Mouse (Mus musculus): ENCODE data around the gene Aldh3a2. TPM values are rescaled to one million over a fixed set of nuclear protein-coding genes. Genes with fewer than 3 reads are reported as not detected.
A peak's percentile ranks its signal among the peaks of the same experiment; 100 is the strongest.

Gene Aldh3a2
- polyA plus RNA-seq, 1 experiment from 2014 or later: 16.7 TPM

DNA sequence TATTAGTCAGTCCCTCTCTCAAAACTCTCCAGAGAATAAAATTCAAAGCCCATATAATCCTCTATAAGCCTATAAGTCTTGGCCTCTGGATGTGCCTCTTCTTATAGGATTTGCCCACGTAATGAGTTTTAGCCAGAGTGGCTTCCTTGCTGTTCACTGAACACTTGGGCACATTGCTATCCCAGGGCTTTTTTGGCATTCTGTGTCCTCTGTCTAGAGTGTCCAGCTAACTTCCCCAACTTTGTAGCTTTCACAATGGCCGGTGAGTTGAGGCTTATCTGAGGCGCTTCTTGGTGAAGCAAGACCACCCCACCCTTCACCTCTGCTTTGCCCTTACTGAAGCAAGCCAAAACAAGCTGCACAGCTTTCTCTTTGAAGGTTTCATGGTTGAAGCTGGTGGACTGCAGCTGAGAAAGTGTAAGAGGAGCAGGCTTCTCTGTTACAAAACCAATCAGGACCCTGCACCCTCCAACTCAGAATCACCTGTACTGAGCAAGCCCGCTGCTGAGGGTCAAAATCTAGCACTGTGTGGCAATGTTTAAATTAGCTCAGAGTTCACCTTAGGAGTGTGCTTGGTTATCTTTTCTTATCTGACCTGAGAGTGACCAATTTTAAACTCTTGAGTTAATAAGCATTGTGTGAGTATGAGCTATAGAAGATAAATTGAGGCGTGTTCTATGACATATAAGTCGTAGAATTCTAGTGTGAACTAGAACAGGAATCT is 1.5 kb upstream of the Aldh3a2 start:
- H3K27ac ChIP-seq (replicated peaks): no peak overlapping the region
- H3K9me3 ChIP-seq: no peaks in the 10 kb centered on the region
- no peak for DNase-seq (ENCODE audit: low spot score)
- 94% methylated on average over 6 of the region's 6 CpGs for WGBS
- H3K4me3 ChIP-seq: no peak overlapping the region
- peaks cover 7% of the 10 kb centered on the region; the same call in 1 of the 2 replicates for H3K4me1 ChIP-seq
- peaks cover 25% of the 10 kb centered on the region for H3K27me3 ChIP-seq (replicated peaks; ENCODE audit: low read depth, poor library complexity, severe bottlenecking)
- peaks cover 3% of the 10 kb centered on the region; the same call in 1 of the 2 replicates for H3K36me3 ChIP-seq (replicated peaks)

DNA sequence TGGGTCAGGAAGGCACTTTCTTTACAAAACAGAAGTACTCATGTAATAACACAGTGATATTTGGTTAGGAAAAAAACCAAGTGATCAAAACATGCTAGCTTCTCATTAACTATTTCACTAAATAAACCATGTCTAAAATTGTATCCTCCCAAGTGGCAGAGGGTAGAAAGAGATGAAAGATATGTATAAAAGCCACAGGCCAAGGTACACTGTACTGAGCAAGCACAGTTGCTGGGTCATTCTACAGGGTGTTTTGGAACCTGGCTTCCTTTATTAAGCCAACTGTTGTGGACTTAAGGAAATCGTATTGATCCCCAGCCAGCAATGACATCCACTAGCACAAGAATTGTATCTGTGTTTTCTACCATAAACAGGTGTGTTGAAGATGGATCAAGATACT is 3.4 kb downstream of the Aldh3a2 start:
- H3K27me3 ChIP-seq (replicated peaks; ENCODE audit: low read depth, poor library complexity, severe bottlenecking): peaks cover 10% of the 10 kb centered on the region
- WGBS: 90% methylated on average over 1 of the region's 1 CpGs
- DNase-seq (ENCODE audit: low spot score): no peak
- peaks cover 42% of the 10 kb centered on the region for H3K36me3 ChIP-seq (replicated peaks)
- peaks cover 7% of the 10 kb centered on the region; the same call in 1 of the 2 replicates for H3K4me1 ChIP-seq
- H3K9me3 ChIP-seq: no peaks in the 10 kb centered on the region
- H3K4me3 ChIP-seq: no peak overlapping the region
- no peak overlapping the region for H3K27ac ChIP-seq (replicated peaks)

DNA sequence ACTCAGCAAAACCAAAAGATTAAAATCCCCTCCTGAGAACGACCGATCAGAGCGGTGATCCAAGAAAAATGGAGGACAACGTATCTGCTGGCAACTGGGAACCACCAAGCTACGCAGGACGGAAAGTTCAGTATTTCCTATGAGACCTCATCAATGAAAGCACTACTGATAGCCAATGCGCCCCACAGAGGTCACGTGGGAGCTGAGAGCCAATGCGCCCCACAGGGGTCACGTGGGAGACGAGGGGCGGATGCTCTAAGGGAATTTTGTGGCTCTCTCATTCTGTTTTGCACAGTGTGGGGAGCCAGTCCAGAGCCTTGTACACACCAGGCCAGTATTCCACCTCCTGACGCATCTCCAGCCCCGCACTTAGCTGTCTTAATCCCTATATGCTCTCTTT is 4.7 kb downstream of the Aldh3a2 start:
- Histone ChIP-seq H3K36me3 (replicated peaks) (peaks cover 56% of the 10 kb centered on the region), H3K27me3 (replicated peaks; ENCODE audit: low read depth, poor library complexity, severe bottlenecking) (no peaks in the 10 kb centered on the region), H3K4me3 (no peak overlapping the region), H3K4me1 (peaks cover 7% of the 10 kb centered on the region; the same call in 1 of the 2 replicates), H3K9me3 (no peaks in the 10 kb centered on the region), H3K27ac (replicated peaks) (no peak overlapping the region)
- WGBS: 92% methylated on average over 14 of the region's 14 CpGs
- no peak for DNase-seq (ENCODE audit: low spot score)

DNA sequence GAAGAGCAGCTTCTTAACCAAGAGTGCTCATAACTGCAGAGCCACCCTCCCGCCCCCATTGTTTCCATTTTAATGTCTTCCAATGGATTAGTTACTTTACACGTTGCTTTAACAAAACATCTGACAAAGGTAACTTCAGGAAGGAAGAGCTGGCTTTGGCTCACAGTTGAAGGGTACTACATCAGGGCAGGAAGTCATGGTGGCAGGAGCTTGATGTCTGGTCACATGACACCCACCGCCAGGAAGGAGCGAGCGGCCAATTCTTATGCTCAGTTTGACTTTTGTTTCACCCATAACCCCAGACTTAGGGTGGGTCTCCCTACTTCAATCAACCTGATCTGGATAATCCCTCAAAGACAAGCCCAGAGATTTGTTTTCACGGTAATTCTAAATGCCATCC is 8.2 kb downstream of the Aldh3a2 start:
- no peak overlapping the region for H3K4me3 ChIP-seq
- H3K27ac ChIP-seq (replicated peaks): no peak overlapping the region
- no peak for DNase-seq (ENCODE audit: low spot score)
- H3K27me3 ChIP-seq (replicated peaks; ENCODE audit: low read depth, poor library complexity, severe bottlenecking): no peaks in the 10 kb centered on the region
- no peaks in the 10 kb centered on the region for H3K4me1 ChIP-seq
- H3K9me3 ChIP-seq: no peaks in the 10 kb centered on the region
- 93% methylated on average over 6 of the region's 6 CpGs for WGBS
- peaks cover 82% of the 10 kb centered on the region for H3K36me3 ChIP-seq (replicated peaks)

DNA sequence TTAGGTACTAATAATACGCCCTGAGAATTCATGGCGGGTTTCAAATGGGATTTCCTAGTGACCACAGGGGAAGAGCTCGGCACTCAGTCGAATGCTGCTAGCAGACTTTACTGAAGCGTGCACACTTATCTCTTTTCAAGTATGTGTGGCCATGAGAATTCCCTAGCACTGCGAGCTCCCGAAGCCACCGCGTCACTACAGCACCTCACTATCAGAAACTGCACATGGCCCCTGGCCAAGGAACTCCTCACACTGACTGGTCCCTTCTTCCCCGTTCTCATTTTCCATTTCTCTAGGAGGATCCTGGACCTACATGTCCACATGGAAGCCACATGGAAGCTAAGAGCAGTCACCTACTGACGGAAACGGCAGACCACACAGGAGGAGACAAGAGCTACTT is 14.5 kb downstream of the Aldh3a2 start:
- H3K36me3 ChIP-seq (replicated peaks): peaks cover 64% of the 10 kb centered on the region
- no peaks in the 10 kb centered on the region for H3K9me3 ChIP-seq
- 91% methylated on average over 12 of the region's 12 CpGs for WGBS

DNA sequence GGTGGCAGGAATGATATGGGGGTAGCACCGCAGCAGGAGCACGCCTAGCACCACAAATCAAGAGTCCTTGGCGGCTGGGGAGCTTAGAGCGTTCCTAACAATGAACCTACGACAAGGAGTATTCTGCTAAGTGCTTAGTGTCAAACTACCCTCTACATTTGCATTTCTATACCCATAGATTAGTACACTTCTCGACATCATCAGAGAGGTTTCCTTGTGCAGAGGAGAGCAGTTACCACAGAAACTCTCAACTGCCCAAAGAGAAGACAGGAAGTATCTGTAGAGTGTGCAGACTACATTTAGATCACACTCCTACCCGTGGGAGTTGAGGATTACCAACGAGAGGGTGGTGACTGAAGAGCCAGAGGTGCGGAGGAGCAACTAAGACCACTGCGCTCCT is 15.5 kb downstream of the Aldh3a2 start:
- Histone ChIP-seq H3K27ac (replicated peaks) (no peak overlapping the region), H3K9me3 (no peaks in the 10 kb centered on the region), H3K4me1 (no peaks in the 10 kb centered on the region), H3K27me3 (replicated peaks; ENCODE audit: low read depth, poor library complexity, severe bottlenecking) (no peaks in the 10 kb centered on the region), H3K4me3 (no peak overlapping the region), H3K36me3 (replicated peaks) (peaks cover 58% of the 10 kb centered on the region)
- no peak for DNase-seq (ENCODE audit: low spot score)
- 85% methylated on average over 10 of the region's 10 CpGs for WGBS

More for the DNA sequence above, 14.5 kb downstream of the Aldh3a2 start:
- Histone ChIP-seq H3K4me3 (no peak overlapping the region), H3K27me3 (replicated peaks; ENCODE audit: low read depth, poor library complexity, severe bottlenecking) (no peaks in the 10 kb centered on the region), H3K4me1 (no peaks in the 10 kb centered on the region), H3K27ac (replicated peaks) (no peak overlapping the region)
- DNase-seq (ENCODE audit: low spot score): no peak

DNA sequence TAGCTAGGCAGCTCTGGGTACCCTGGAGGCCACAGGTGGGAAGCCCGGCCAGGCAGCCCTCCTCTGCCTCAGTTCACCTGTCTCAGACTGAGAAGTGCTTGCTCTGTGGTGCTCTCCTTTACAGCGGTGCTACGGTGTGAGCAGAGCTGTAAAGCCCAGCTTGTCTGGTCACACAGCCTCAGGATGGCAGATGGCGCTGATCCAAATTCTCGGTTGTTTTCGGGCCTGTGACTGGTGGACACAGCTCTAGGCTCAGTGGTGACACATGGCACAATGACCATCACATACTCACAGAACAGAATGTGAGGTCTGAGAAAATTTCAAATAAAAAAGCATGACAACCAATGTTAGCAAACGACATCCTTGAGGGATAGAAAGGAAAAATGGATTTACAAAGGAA is 22.9 kb downstream of the Aldh3a2 start:
- Histone ChIP-seq H3K27ac (replicated peaks) (no peak overlapping the region), H3K36me3 (replicated peaks) (peaks cover 21% of the 10 kb centered on the region), H3K4me3 (no peak overlapping the region), H3K9me3 (no peaks in the 10 kb centered on the region), H3K27me3 (replicated peaks; ENCODE audit: low read depth, poor library complexity, severe bottlenecking) (no peaks in the 10 kb centered on the region), H3K4me1 (no peaks in the 10 kb centered on the region)
- 86% methylated on average over 7 of the region's 7 CpGs for WGBS
- DNase-seq (ENCODE audit: low spot score): no peak

DNA sequence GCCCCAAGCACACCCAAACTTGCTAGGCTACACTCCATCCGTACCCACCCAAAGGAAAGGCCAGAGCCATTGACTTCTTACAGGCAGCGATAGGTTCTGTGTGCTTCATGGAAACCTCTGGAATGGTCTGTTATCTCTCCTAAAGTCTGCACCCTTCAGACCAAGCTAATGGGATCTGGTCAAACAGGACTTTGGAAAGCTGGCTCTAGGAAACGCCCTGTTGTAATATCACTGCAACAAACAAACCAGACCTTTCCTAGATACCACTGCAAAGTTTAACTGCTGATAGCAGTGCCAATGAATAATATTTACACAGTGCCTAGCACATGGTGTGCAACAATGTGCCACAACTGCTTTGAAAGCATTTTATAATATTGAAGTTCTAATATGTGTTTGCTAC is 31.2 kb downstream of the Aldh3a2 start:
- Histone ChIP-seq H3K4me1 (peaks cover 25% of the 10 kb centered on the region), H3K27me3 (replicated peaks; ENCODE audit: low read depth, poor library complexity, severe bottlenecking) (0 out of 2 replicates have a peak, but pooled peaks cover 4% of the 10 kb centered on the region), H3K27ac (replicated peaks) (no peak overlapping the region), H3K36me3 (replicated peaks) (no peaks in the 10 kb centered on the region), H3K4me3 (no peak overlapping the region), H3K9me3 (no peaks in the 10 kb centered on the region)
- 88% methylated on average over 3 of the region's 3 CpGs for WGBS
- DNase-seq (ENCODE audit: low spot score): no peak

DNA sequence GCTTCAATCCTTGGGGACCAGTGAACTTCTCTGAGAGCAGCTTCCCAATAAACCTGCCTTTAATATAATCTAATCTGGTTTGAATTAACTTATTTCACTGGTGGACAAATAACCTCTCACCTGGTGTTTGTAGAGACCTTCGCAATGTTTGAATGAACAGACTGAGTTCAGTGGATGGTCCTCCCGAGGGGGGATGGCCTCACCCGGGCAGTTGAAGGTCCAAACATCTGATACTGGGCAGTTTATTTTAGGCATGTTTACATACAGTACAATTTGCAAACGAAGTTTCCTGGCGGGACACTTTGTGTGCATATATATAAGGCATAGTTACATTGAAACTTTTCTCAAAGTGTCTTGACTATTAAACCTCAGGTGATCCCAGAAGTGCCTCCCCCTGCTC is 33.1 kb downstream of the Aldh3a2 start:
- WGBS: 56% methylated on average over 5 of the region's 5 CpGs
- H3K9me3 ChIP-seq: no peaks in the 10 kb centered on the region
- H3K36me3 ChIP-seq (replicated peaks): no peaks in the 10 kb centered on the region
- H3K27ac ChIP-seq (replicated peaks): no peak overlapping the region
- 0 out of 2 replicates have a peak, but pooled peaks cover 4% of the 10 kb centered on the region for H3K27me3 ChIP-seq (replicated peaks; ENCODE audit: low read depth, poor library complexity, severe bottlenecking)
- peaks cover 27% of the 10 kb centered on the region for H3K4me1 ChIP-seq
- H3K4me3 ChIP-seq: no peak overlapping the region
- DNase-seq (ENCODE audit: low spot score): no peak

DNA sequence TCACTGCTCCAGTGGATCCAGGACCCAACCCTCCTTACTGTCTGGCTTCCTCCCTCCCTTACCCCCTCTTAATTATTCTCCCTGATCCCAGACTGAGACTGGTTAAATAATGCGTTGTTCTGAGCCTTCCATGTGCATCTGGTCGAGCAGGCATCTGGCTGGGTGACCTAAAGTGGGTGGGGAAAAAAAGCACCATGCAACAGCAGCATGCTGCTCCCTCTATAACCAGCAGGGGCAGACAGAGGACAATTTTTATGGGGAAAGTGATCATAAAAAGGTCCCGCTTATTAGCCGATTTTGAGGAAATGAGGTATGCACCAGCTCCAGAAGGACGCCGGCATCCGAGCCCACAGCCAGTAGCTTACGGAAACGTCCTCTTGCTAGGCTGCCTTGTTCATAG is 35.9 kb downstream of the Aldh3a2 start:
- H3K4me1 ChIP-seq: peaks cover 27% of the 10 kb centered on the region
- no peak overlapping the region for H3K27ac ChIP-seq (replicated peaks)
- 0 out of 2 replicates have a peak, but pooled peaks cover 4% of the 10 kb centered on the region for H3K27me3 ChIP-seq (replicated peaks; ENCODE audit: low read depth, poor library complexity, severe bottlenecking)
- H3K36me3 ChIP-seq (replicated peaks): no peaks in the 10 kb centered on the region
- DNase-seq (ENCODE audit: low spot score): peak; percentile 68
- H3K4me3 ChIP-seq: no peak overlapping the region; the same call in 1 of the 2 replicates
- no peaks in the 10 kb centered on the region for H3K9me3 ChIP-seq
- WGBS: 26% methylated on average over 9 of the region's 9 CpGs

DNA sequence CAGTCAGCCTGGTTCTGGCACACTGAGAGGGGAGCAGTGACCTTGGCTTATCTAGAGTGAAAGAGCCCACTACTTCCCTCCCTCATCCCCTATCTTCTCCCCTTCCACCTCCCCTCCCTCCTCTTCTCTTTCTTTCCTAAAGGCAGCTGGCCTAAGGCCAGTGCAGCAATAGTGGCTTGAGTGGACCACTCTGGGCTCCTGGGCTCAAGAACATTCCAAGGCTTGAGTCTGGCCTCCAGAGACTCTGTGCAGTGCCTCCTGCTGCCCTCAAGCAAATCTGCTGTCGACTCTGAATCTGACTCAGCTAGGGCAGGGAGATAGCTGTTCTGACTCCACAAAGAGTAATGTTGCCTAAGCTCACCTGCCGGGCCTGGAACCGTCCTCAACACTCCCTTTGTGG is 38.9 kb downstream of the Aldh3a2 start:
- Histone ChIP-seq H3K9me3 (no peaks in the 10 kb centered on the region), H3K4me1 (peaks cover 15% of the 10 kb centered on the region), H3K36me3 (replicated peaks) (no peaks in the 10 kb centered on the region), H3K4me3 (no peak overlapping the region), H3K27me3 (replicated peaks; ENCODE audit: low read depth, poor library complexity, severe bottlenecking) (no peaks in the 10 kb centered on the region), H3K27ac (replicated peaks) (no peak overlapping the region)
- WGBS: 65% methylated on average over 3 of the region's 3 CpGs
- DNase-seq (ENCODE audit: low spot score): no peak

DNA sequence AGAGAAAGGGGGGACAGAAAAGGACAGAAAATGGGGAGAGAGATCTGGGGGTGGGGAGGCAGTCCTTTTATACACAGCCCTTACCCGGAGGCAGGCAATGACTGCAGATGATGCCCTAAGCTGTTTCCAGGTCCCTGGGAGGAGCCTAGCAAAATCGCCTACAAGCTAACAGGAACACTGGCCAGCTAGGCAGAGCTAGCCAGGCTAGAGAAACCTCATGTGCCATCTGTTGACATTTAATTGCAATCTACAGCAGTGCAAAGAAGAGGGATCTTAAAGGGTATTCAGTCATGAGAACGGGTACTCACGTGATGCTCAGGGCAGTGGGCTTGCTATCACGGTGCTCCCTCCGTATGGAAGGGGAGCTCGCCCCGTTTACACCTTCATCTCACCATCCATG is 39.4 kb downstream of the Aldh3a2 start:
- peaks cover 15% of the 10 kb centered on the region for H3K4me1 ChIP-seq
- no peaks in the 10 kb centered on the region for H3K36me3 ChIP-seq (replicated peaks)
- H3K27me3 ChIP-seq (replicated peaks; ENCODE audit: low read depth, poor library complexity, severe bottlenecking): no peaks in the 10 kb centered on the region
- DNase-seq (ENCODE audit: low spot score): no peak
- no peak overlapping the region for H3K27ac ChIP-seq (replicated peaks)
- no peak overlapping the region for H3K4me3 ChIP-seq
- no peaks in the 10 kb centered on the region for H3K9me3 ChIP-seq
- WGBS: 84% methylated on average over 8 of the region's 8 CpGs

DNA sequence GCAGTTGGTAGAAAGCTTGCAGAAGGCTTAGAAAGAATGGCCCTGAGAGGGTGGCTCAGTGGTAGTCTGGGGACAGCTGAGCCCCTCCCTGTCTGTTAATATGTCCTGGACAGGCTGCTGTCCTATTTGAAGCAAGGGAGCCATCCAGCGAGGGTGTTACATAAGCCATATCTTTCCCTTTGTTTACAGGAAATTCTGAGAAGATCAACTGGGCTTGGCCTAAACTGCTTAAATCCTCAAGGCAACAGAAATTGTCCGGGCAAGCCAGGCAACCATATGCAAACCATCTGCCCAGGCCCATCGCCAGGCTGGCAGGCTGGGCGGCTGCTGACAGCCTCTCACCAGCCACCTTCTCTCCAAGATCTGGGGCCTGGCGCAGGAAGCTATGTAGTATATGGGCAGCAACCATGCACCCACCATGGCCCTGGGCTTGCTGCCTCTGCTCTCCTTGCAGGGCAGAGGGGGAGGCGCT is 41.3 kb downstream of the Aldh3a2 start:
- no peak overlapping the region for H3K4me3 ChIP-seq
- peaks cover 2% of the 10 kb centered on the region for H3K4me1 ChIP-seq
- WGBS: 88% methylated on average over 6 of the region's 6 CpGs
- no peaks in the 10 kb centered on the region for H3K27me3 ChIP-seq (replicated peaks; ENCODE audit: low read depth, poor library complexity, severe bottlenecking)
- no peak overlapping the region for H3K27ac ChIP-seq (replicated peaks)
- H3K36me3 ChIP-seq (replicated peaks): no peaks in the 10 kb centered on the region
- DNase-seq (ENCODE audit: low spot score): no peak
- H3K9me3 ChIP-seq: no peaks in the 10 kb centered on the region
